Mouse (Mus musculus) spleen, postnatal 36 days (tissue): ENCODE results near the gene Ghdc.
"Not testable (repeated sequence)": the region's sequence is repeated elsewhere in the genome, so short reads cannot be mapped to it uniquely, and the experiment has no call there.

Experiments
- DNase-seq, 2 experiments: peaks; one replicate each; pipeline ENCODE4 v3.0.0; 2022; ENCODE audit warnings: low spot score in 2 of 2, mixed read lengths in 1 of 2

Gene Ghdc

GRCm38 (mm10) chr11:100770646-100771408, at the start of gene Ghdc:
Gene Ghdc, minus strand, starts transcription at chr11:100770957.
- peak; percentile 83 to 88 for DNase-seq

GRCm38 (mm10) chr11:100820047-100820446, 49.3 kb upstream of the Ghdc start:
- no peak for DNase-seq

- no peak for DNase-seq
Observed at GRCm38 (mm10) chr11:100819626-100820025, 48.9 kb upstream of the Ghdc start.

GRCm38 (mm10) chr11:100819048-100819447, 48.3 kb upstream of the Ghdc start:
- DNase-seq, result no peak

GRCm38 (mm10) chr11:100818359-100819012, 47.7 kb upstream of the Ghdc start:
- no peak for DNase-seq

- no peak for DNase-seq
Observed at GRCm38 (mm10) chr11:100817311-100817710, 46.6 kb upstream of the Ghdc start.

GRCm38 (mm10) chr11:100816801-100817200, 46.0 kb upstream of the Ghdc start:
- no peak for DNase-seq

GRCm38 (mm10) chr11:100816342-100816741, 45.6 kb upstream of the Ghdc start:
- DNase-seq, result no peak

GRCm38 (mm10) chr11:100814498-100814897, 43.7 kb upstream of the Ghdc start:
- DNase-seq, result peak; percentile 85 to 88

GRCm38 (mm10) chr11:100811132-100811531, 40.4 kb upstream of the Ghdc start:
- DNase-seq, result no peak

- no peak for DNase-seq
Observed at GRCm38 (mm10) chr11:100810516-100810915, 39.8 kb upstream of the Ghdc start.

GRCm38 (mm10) chr11:100806380-100807305, 35.9 kb upstream of the Ghdc start:
- no peak for DNase-seq

GRCm38 (mm10) chr11:100805535-100805934, 34.8 kb upstream of the Ghdc start:
- DNase-seq, result no peak

GRCm38 (mm10) chr11:100804409-100804808, 33.7 kb upstream of the Ghdc start:
- no peak for DNase-seq

- no peak for DNase-seq
Observed at GRCm38 (mm10) chr11:100799426-100799825, 28.7 kb upstream of the Ghdc start.

GRCm38 (mm10) chr11:100796585-100796984, 25.8 kb upstream of the Ghdc start:
- no peak for DNase-seq

- DNase-seq, result no peak
Observed at GRCm38 (mm10) chr11:100795386-100795785, 24.6 kb upstream of the Ghdc start.

GRCm38 (mm10) chr11:100791457-100792049, 20.8 kb upstream of the Ghdc start:
- DNase-seq, result no peak

- not testable (repeated sequence) for DNase-seq
Observed at GRCm38 (mm10) chr11:100790644-100791043, 19.9 kb upstream of the Ghdc start.

GRCm38 (mm10) chr11:100789702-100790101, 18.9 kb upstream of the Ghdc start:
- no peak for DNase-seq

- no peak for DNase-seq
Observed at GRCm38 (mm10) chr11:100785774-100786173, 15.0 kb upstream of the Ghdc start.

- DNase-seq, result no peak
Observed at GRCm38 (mm10) chr11:100784286-100784685, 13.5 kb upstream of the Ghdc start.
